Mouse (Mus musculus): ENCODE measurements around the gene Slc17a9.

Gene Slc17a9

GRCm38 (mm10) chr2:180724585-180725413 is at the start of gene Slc17a9:
TSS of gene Slc17a9 (plus strand) at chr2:180725263.
- peak in 1 of 2 experiments; percentile 20 for DNase-seq (ENCODE audit: low spot score in 2 of 2)

- no peak for DNase-seq (ENCODE audit: low spot score in 2 of 2)
Measured at GRCm38 (mm10) chr2:180676706-180677105, 48.4 kb upstream of the Slc17a9 start.

GRCm38 (mm10) chr2:180678609-180679140 is 46.4 kb upstream of the Slc17a9 start:
- DNase-seq (ENCODE audit: low spot score in 2 of 2) = peak; percentile 80 to 82

DNA sequence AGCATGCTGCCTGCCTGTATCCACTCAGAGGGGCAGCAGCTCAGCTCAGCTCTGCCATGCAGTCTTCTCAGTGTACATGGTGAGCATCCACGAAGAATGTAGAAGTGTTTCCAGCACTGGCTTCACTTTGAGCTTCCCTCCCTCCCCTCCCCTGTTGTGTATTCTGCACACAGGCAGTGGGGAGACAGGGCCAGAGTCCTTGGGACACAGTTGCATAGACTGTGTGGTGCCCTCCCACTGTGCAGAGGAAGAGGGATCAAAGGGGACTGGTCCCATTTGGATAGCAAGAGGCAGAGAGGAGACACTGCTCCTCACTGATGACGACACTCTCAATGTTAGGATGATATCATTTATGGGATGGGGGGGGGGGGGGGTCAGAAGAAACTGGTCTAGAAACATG is 43.8 kb upstream of the Slc17a9 start:
- no peak for DNase-seq (ENCODE audit: low spot score in 2 of 2)

DNA sequence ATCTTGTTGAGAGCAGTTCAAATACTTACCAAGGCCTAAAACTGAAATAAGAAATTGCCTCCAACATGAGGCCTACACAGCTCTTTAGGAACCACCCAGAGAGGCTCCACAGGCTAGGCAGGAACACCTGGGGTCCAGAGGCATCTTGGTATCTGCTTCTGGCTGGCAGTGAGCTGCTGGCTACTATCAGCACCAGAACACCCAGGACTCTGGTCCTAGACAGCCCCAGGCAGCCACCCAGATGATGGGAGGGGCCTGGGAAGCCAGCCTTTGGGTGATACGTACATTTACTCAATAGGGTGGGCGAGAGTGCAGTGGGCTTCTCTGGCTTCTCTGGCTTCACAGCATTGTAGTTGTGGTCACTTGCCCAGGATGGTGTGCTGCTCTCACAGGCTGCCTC is 41.5 kb upstream of the Slc17a9 start:
- DNase-seq (ENCODE audit: low spot score in 2 of 2) = no peak

DNA sequence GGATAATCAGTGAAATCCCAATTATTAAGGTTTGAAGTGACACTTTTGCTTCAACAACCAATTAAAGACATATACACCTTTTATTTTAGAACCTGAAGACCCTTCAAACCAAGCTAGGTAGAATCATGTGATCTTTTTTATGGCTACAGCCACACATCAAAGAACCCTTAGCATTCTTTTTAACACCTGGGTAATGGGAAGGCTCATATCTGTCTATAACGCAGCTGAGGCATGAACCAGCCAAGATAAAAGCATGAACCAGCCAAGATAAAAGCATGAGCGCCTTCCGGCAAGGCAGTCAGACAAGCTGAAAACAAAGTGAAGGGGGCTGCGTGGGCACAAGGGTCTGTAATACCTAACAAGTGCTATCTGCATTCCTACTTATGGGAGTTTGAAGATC is 41.0 kb upstream of the Slc17a9 start:
- no peak for DNase-seq (ENCODE audit: low spot score in 2 of 2)

DNA sequence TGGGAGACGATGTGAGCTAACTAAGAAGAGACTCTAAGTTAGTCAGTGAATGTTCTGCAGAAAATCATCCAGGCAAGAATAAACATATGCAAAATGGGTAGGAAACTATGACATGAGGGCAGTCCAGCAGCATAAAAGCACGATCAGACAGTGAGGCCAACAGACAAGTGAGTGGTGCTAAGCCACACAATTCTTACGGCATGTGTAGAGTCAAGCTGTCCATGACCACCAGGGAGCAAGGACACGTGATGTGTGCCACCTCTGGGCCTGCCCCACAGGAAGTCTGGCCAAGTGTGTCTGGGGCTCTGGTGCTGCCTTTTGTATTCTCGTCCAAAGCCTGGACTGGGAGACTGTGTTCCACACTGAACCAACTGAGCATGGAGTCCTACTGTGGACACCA is 35.2 kb upstream of the Slc17a9 start:
- no peak for DNase-seq (ENCODE audit: low spot score in 2 of 2)

DNA sequence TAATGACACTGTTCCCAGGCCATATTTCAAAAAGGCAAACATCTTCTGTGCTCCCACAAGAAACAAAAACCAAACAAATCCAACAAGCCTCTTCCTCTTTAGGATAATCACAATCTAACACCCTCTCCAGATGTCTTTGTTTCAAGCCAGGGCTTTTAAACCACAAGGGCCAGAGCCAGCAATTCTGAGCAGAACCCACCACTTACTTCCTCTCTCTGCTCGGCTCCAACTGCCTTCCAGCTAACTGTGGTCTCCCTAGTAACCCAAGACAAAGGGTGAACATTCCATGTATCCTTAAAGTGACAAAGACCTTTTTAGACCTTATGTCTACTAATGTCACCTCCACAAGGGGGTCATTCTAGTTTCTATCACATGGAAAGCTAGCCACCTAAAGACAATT is 32.4 kb upstream of the Slc17a9 start:
- no peak for DNase-seq (ENCODE audit: low spot score in 2 of 2)

DNA sequence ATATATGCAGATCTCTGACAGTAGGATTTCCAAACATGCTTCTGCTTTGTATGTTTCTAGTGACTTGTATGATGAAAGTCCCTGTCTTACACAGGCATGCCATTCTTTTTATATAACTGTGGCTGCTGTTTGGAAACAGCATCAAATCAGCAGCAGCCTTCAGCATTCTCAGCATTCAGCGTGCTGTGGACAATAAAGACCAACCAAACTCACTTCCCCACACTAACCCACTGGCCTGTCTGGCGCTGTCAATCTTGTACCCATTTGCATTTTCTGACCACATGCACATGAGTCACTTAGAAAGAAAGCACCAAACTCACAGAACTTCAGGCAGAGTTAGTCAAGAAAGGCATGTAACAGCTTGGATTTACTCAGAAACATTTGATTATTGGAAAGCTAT is 29.9 kb upstream of the Slc17a9 start:
- DNase-seq (ENCODE audit: low spot score in 2 of 2) = no peak

DNA sequence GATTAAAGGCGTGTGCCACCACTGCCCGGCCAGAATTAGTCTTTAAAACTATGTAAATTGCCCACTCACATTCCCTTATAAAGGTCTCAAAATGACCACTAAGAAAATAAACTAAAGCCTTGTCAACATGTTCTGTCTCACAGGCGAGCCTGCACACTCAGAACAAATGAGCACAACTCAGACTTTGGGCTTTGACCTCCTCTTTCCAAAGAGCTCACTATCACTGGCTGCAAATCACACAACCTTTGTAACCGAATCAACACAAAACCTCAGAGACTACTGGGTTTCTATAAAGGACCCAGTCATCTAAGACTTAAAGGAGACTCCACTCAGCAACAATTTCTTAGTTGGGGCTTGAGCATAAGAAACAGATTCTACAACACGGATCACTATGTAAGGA is 24.6 kb upstream of the Slc17a9 start:
- DNase-seq (ENCODE audit: low spot score in 2 of 2) = no peak

GRCm38 (mm10) chr2:180701053-180701766 is 23.9 kb upstream of the Slc17a9 start:
- no peak for DNase-seq (ENCODE audit: low spot score in 2 of 2)

DNA sequence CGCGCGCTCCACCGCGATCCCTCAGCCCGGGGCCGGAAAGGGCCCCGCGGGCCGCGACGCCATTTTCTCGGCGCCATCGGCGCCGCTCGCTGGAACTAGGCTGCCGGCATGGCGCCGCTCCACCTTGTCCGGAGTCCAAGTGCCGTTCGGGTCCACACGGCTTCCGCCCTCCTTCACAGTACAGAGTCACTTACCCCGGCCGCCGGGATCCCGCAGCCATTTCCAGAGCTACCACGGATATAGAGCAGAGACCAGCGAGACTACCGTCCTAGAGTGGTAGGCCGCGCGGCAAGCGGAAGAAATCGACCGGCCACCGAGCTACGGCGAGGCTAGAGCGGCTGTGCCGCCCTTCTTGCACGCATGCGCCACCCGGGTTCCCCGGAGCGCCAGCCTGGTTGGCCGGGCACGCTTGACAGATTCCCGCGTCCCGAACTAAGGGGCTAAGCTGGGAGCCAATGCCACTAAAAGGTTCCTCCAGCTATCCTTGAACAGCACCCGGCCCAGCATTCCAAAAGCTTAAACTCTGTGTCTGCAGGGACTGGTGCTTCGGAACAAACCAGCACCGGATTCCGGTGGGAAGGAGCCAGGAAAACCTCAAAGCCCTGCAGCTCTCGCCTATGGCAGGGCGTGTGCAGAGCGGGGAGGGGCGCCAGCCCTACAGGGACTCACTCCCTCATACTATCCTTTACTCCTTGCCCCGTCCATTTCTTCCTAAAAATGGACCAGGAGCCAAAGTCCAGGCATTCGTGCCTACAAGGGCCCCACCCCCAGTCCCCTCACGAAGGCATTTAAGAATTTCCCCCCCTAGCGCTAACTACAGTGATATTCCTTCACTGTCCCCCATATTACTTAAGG is 23.1 kb upstream of the Slc17a9 start:
- DNase-seq (ENCODE audit: low spot score in 2 of 2) = peak; percentile 90 to 92

DNA sequence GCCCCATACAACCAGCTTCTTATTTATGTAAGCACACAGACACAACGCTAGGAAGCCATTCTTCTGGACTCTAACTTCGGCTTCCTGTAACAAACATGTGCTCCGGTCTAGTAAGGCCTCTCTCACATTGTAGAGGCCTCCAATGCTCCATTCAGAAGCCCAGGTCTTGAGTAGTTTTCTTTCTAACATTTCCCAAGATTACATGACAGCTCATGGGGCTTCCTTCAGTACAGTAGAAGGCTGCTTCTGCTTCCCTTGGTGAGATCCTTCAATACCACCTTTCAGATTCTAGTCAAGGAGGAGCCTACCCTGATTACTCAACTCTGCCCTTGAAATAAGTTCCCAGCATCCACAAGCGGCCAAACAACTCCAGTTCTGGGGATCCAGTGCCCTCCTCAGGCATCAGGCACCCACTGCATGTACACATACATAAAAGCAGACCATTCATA is 22.3 kb upstream of the Slc17a9 start:
- no peak for DNase-seq (ENCODE audit: low spot score in 2 of 2)

DNA sequence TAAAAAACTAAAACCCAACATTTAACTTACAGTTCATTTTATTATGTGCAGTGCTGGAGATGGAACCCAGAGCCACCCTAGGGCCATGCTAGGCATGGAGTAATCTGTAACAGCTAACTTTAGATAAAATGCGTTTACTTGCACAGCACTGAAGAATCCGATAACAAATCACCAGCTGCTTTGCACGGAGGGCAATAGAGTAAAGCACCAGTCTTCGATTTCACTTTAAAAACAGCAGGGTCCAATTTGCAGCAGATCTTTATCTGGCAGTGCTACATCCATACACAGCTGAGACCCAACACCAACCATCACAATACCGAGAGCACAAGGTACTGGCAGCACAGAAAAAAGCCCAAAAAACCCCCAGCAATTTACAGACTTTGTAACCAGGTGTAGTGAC is 21.9 kb upstream of the Slc17a9 start:
- no peak for DNase-seq (ENCODE audit: low spot score in 2 of 2)

- DNase-seq (ENCODE audit: low spot score in 2 of 2) = no peak
Measured at GRCm38 (mm10) chr2:180703645-180704359, 21.3 kb upstream of the Slc17a9 start.

DNA sequence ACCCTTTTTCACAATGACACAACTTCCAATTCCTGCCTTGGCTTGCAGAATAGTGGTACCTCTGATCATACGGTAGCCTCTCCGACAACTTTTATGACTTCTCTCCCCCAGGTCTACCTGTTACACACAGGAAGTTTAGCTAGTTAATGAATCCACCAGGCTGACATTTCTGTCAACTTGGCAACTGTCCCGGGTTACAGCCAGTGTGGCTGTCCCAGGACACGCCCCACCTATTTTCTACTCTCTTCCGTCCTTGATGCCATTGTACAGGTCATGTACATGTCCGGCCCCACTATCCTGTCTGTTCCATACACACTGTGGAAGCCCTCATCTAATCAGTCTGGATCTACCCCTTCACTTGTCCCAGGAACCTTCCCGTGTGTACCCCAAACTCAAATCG is 20.5 kb upstream of the Slc17a9 start:
- DNase-seq (ENCODE audit: low spot score in 2 of 2) = no peak

GRCm38 (mm10) chr2:180705066-180705465 is 20.0 kb upstream of the Slc17a9 start:
- DNase-seq (ENCODE audit: low spot score in 2 of 2) = no peak

- DNase-seq (ENCODE audit: low spot score in 2 of 2) = no peak
Measured at GRCm38 (mm10) chr2:180705975-180706374, 19.1 kb upstream of the Slc17a9 start.

DNA sequence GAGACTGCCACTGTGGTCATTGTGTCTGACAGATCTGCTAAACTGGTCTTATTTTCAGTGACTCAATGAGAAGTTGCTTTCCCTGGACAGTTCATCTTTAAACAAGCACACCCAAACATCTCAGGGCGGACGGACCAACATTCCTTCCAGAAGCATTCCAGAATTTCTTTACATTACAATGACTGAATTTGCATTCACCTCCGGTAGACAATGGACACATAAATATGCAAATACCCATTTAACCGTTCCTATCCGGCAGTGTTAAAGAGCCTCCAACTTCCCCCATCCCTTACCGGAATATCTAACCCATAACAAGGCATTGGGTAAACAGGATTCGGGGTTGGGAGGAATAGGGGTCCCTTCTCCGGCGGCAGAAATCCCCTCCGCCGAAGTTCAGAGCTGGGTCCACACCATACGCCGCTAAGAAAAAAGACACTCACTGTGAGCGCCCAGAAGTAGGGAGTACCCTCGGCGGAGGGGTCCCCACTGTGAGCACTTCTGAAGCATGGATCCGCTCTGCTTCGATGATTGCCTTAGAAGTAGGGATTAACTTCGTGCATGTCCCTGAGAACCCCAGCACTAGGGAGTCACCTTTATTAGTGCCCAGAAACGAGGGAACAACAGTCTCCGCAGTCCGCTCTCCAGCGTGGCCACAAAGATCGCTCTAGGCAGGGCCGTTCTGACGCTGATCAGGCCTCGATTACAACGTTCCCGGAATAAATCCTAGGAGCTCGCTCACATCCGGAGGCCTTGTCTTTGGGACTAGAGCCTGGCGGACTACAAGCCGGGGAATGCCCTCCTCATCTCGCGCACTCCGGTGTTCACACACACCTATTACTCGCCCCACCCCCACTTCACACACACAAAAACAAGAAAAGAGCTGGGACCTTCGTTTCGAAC is 15.8 kb upstream of the Slc17a9 start:
- DNase-seq (ENCODE audit: low spot score in 2 of 2) = no peak

GRCm38 (mm10) chr2:180709923-180710272 is 15.2 kb upstream of the Slc17a9 start, which contains the start of the genes Dido1 and Gid8:
TSS of gene Dido1 (minus strand) at chr2:180709999.
TSS of gene Gid8 (plus strand) at chr2:180710117.
- peak; percentile 95 to 99 for DNase-seq (ENCODE audit: low spot score in 2 of 2)

Measured in right cerebral cortex, adult 2 months (tissue).